Mouse (Mus musculus): ENCODE results near the gene Mbd5. TPM values are rescaled to one million over a fixed set of nuclear protein-coding genes. Genes with fewer than 3 reads are reported as not detected.

Gene Mbd5
- total and polyA plus RNA-seq, 3 experiments, result 4.4 to 8.7 TPM; not detected in 1

- no peak for DNase-seq (ENCODE audit: low read depth, low spot score)
- H3K4me1 ChIP-seq (ENCODE audit: control insufficient read depth in 1 of 2, insufficient read depth in 2 of 2, low read length in 2 of 2), result no peaks in the 10 kb centered on the region
- H3K27me3 ChIP-seq (ENCODE audit: control insufficient read depth in 1 of 2, insufficient read depth in 2 of 2, low read length in 2 of 2), result no peaks in the 10 kb centered on the region
- H3K79me2 ChIP-seq (ENCODE audit: control insufficient read depth, insufficient read depth, low read length, poor library complexity), result no peaks in the 10 kb centered on the region
- H3K36me3 ChIP-seq (ENCODE audit: control insufficient read depth in 1 of 2, insufficient read depth in 2 of 2, low read length in 2 of 2), result no peaks in the 10 kb centered on the region
- no peaks in the 10 kb centered on the region for H3K9me3 ChIP-seq (replicated peaks; ENCODE audit: insufficient read depth, low read length)
- TF ChIP-seq EP300 (IDR thresholded peaks at IDR 0.05; ENCODE audit: low read depth in 1 of 2, low read length in 2 of 2) (no peak), POLR2AphosphoS2 (IDR thresholded peaks at IDR 0.05; ENCODE audit: low read length) (no peak), MAX (IDR thresholded peaks at IDR 0.05; ENCODE audit: low read length) (no peak), USF1 (IDR thresholded peaks at IDR 0.05; ENCODE audit: low read depth, low read length) (no peak), USF2 (IDR thresholded peaks at IDR 0.05; ENCODE audit: borderline replicate concordance in 1 of 2, insufficient read depth in 1 of 2, low read depth in 1 of 2, low read length in 2 of 2) (no peak), E2F4 (IDR thresholded peaks at IDR 0.05; ENCODE audit: borderline replicate concordance, low read depth, low read length) (no peak), GATA1 (IDR thresholded peaks at IDR 0.05; ENCODE audit: low read depth, low read length) (no peak), MXI1 (IDR thresholded peaks at IDR 0.05; ENCODE audit: low read depth, low read length) (no peak), NRF1 (IDR thresholded peaks at IDR 0.05; ENCODE audit: insufficient read depth, low read depth, low read length, poor library complexity, severe bottlenecking) (no peak), KAT2A (conservative IDR thresholded peaks at IDR 0.05; ENCODE audit: low read depth, low read length) (no peak), MYC (IDR thresholded peaks at IDR 0.05; ENCODE audit: low read depth, low read length) (no peak), CHD2 (IDR thresholded peaks at IDR 0.05; ENCODE audit: low read length) (no peak), ZNF384 (IDR thresholded peaks at IDR 0.05; ENCODE audit: low read depth, low read length) (no peak)
- no peak overlapping the region for H3K9ac ChIP-seq (ENCODE audit: control insufficient read depth, low read depth, low read length, poor library complexity, severe bottlenecking)
- H3K27ac ChIP-seq (ENCODE audit: control insufficient read depth, low read depth, low read length), result no peak overlapping the region
- H3K4me3 ChIP-seq (ENCODE audit: control insufficient read depth in 1 of 2, insufficient read depth in 1 of 2, low read depth in 2 of 2, low read length in 2 of 2), result no peak overlapping the region
Measured at GRCm38 (mm10) chr2:49234064-49234463, 284.8 kb downstream of the Mbd5 start.

DNA sequence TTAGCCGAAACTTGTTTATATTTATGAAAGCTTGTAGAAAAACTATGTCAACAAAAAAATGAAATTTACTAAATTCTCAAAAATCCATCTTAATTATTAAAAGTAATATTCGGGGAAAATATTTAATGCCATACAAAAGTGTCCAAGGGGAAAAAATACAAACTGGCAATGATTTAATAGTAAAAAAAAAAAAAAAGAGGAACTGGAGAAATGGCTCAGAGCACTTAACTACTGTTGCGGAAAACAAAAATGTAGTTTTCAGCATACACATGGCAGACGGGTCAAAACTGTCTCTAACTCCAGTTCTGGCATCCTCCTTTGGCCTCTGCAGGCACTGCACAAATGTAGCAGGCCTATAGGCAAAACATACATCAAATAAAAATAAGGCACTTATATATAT lies 292.4 kb downstream of the Mbd5 start:
- H3K79me2 ChIP-seq (ENCODE audit: control insufficient read depth, insufficient read depth, low read length, poor library complexity), result no peaks in the 10 kb centered on the region
- H3K9ac ChIP-seq (ENCODE audit: control insufficient read depth, low read depth, low read length, poor library complexity, severe bottlenecking), result no peak overlapping the region
- no peaks in the 10 kb centered on the region for H3K9me3 ChIP-seq (replicated peaks; ENCODE audit: insufficient read depth, low read length)
- peak; percentile 9 for DNase-seq (ENCODE audit: low read depth, low spot score)
- no peak overlapping the region for H3K27ac ChIP-seq (ENCODE audit: control insufficient read depth, low read depth, low read length)
- TF ChIP-seq ZNF384 (IDR thresholded peaks at IDR 0.05; ENCODE audit: low read depth, low read length) (peak; percentile 80), SIN3A (IDR thresholded peaks at IDR 0.05; ENCODE audit: low read length) (no peak)
- no peaks in the 10 kb centered on the region for H3K36me3 ChIP-seq (ENCODE audit: control insufficient read depth in 1 of 2, insufficient read depth in 2 of 2, low read length in 2 of 2)
- H3K27me3 ChIP-seq (ENCODE audit: control insufficient read depth in 1 of 2, insufficient read depth in 2 of 2, low read length in 2 of 2), result no peaks in the 10 kb centered on the region
- H3K4me1 ChIP-seq (ENCODE audit: control insufficient read depth in 1 of 2, insufficient read depth in 2 of 2, low read length in 2 of 2), result no peaks in the 10 kb centered on the region
- H3K4me3 ChIP-seq (ENCODE audit: control insufficient read depth in 1 of 2, insufficient read depth in 1 of 2, low read depth in 2 of 2, low read length in 2 of 2), result no peak overlapping the region

DNA sequence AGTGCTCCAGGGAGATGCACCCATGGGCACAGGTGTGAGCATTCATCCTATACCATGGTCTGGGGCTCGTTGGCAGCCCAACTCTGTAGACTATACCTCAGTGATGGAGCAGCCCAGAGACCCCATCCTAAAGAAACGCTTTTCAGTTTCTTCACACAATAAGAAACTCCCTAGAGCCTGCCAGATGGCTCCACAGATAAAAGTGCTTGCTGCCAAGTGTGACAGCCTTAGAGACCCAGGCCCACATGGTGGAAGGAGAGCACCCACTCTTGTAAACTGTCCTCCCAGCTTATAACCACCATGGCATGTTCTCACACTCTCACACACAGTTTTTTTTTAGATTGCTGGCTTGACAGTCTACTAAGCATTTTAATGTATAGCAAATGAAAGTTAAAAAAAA lies 314.8 kb downstream of the Mbd5 start:
- no peak overlapping the region for H3K27ac ChIP-seq (ENCODE audit: control insufficient read depth, low read depth, low read length)
- no peak overlapping the region for H3K9ac ChIP-seq (ENCODE audit: control insufficient read depth, low read depth, low read length, poor library complexity, severe bottlenecking)
- H3K4me3 ChIP-seq (ENCODE audit: control insufficient read depth in 1 of 2, insufficient read depth in 1 of 2, low read depth in 2 of 2, low read length in 2 of 2), result no peak overlapping the region
- no peaks in the 10 kb centered on the region for H3K27me3 ChIP-seq (ENCODE audit: control insufficient read depth in 1 of 2, insufficient read depth in 2 of 2, low read length in 2 of 2)
- H3K79me2 ChIP-seq (ENCODE audit: control insufficient read depth, insufficient read depth, low read length, poor library complexity), result no peaks in the 10 kb centered on the region
- no peaks in the 10 kb centered on the region for H3K9me3 ChIP-seq (replicated peaks; ENCODE audit: insufficient read depth, low read length)
- no peaks in the 10 kb centered on the region for H3K4me1 ChIP-seq (ENCODE audit: control insufficient read depth in 1 of 2, insufficient read depth in 2 of 2, low read length in 2 of 2)
- no peaks in the 10 kb centered on the region for H3K36me3 ChIP-seq (ENCODE audit: control insufficient read depth in 1 of 2, insufficient read depth in 2 of 2, low read length in 2 of 2)
- TF ChIP-seq NELFE (IDR thresholded peaks at IDR 0.05; ENCODE audit: low read depth, low read length), result no peak
- no peak for TF ChIP-seq POLR2AphosphoS2 (IDR thresholded peaks at IDR 0.05; ENCODE audit: low read length)
- TF ChIP-seq MAFK (IDR thresholded peaks at IDR 0.05; ENCODE audit: borderline replicate concordance, low read depth, low read length), result no peak
- TF ChIP-seq E2F4 (IDR thresholded peaks at IDR 0.05; ENCODE audit: borderline replicate concordance, low read depth, low read length), result no peak
- no peak for TF ChIP-seq CHD1 (IDR thresholded peaks at IDR 0.05; ENCODE audit: low read depth, low read length)
- TF ChIP-seq MAX (IDR thresholded peaks at IDR 0.05; ENCODE audit: low read length), result no peak
- no peak for TF ChIP-seq SIN3A (IDR thresholded peaks at IDR 0.05; ENCODE audit: low read length)
- TF ChIP-seq KAT2A (conservative IDR thresholded peaks at IDR 0.05; ENCODE audit: low read depth, low read length), result no peak
- TF ChIP-seq POLR2A (IDR thresholded peaks at IDR 0.05; ENCODE audit: control insufficient read depth in 1 of 2, insufficient read depth in 1 of 2, low read depth in 1 of 2, low read length in 2 of 2, poor library complexity in 1 of 2), result no peak
- no peak for TF ChIP-seq ZMIZ1 (IDR thresholded peaks at IDR 0.05; ENCODE audit: low read depth, low read length)
- TF ChIP-seq RAD21 (IDR thresholded peaks at IDR 0.05; ENCODE audit: low read depth, low read length), result no peak
- no peak for TF ChIP-seq CHD2 (IDR thresholded peaks at IDR 0.05; ENCODE audit: low read length)
- no peak for TF ChIP-seq MEF2A (IDR thresholded peaks at IDR 0.05; ENCODE audit: extremely low read depth, insufficient replicate concordance, low read depth, low read length, poor library complexity, severe bottlenecking)
- TF ChIP-seq TBP (IDR thresholded peaks at IDR 0.05; ENCODE audit: low read depth, low read length), result no peak
- TF ChIP-seq MYC (IDR thresholded peaks at IDR 0.05; ENCODE audit: low read depth, low read length), result no peak
- no peak for TF ChIP-seq SMC3 (IDR thresholded peaks at IDR 0.05; ENCODE audit: low read depth, low read length)
- no peak for TF ChIP-seq ZNF384 (IDR thresholded peaks at IDR 0.05; ENCODE audit: low read depth, low read length)
- DNase-seq (ENCODE audit: low read depth, low spot score), result no peak
